Mouse (Mus musculus): ENCODE data around the gene Dnaic1. TPM values are rescaled to one million over a fixed set of nuclear protein-coding genes. Genes with fewer than 3 reads are reported as not detected.

Dnaic1 gene
- polyA plus RNA-seq, 1 experiment from 2014 or later: 3.1 TPM

- 0 out of 2 replicates have a peak overlapping the region, but pooled peaks have one; percentile 2 for H3K4me2 ChIP-seq
- 26% methylated on average over 8 of the region's 8 CpGs for WGBS
- no peak overlapping the region for H3K4me3 ChIP-seq (ENCODE audit: low read depth, low read length)
- H3K9me3 ChIP-seq (ENCODE audit: low read depth, low read length): no peaks in the 10 kb centered on the region
- no peak; the same call in 1 of the 2 replicates for ATAC-seq (ENCODE audit: insufficient read depth)
- no peak for TF ChIP-seq CTCF (IDR thresholded peaks at IDR 0.05; ENCODE audit: low read depth)
- peaks cover 21% of the 10 kb centered on the region for H3K4me1 ChIP-seq (ENCODE audit: insufficient read depth)
- H3K36me3 ChIP-seq (ENCODE audit: insufficient read depth): 0 out of 2 replicates have a peak, but pooled peaks cover 11% of the 10 kb centered on the region
- peaks cover 4% of the 10 kb centered on the region; the same call in 1 of the 2 replicates for H3K27me3 ChIP-seq (ENCODE audit: insufficient read depth, low read length)
- no peak for DNase-seq
- no peak overlapping the region; the same call in 1 of the 2 replicates for H3K27ac ChIP-seq (ENCODE audit: low read depth)
- H3K9ac ChIP-seq: no peak overlapping the region
Measured at GRCm38 (mm10) chr4:41671963-41672480, 102.4 kb downstream of the Dnaic1 start.

- no peak overlapping the region for H3K4me3 ChIP-seq (ENCODE audit: low read depth, low read length)
- H3K36me3 ChIP-seq (ENCODE audit: insufficient read depth): 0 out of 2 replicates have a peak, but pooled peaks cover 11% of the 10 kb centered on the region
- no peak overlapping the region for H3K9ac ChIP-seq
- 29% methylated on average over 8 of the region's 8 CpGs for WGBS
- peaks cover 22% of the 10 kb centered on the region for H3K4me1 ChIP-seq (ENCODE audit: insufficient read depth)
- no peak overlapping the region; the same call in 1 of the 2 replicates for H3K27ac ChIP-seq (ENCODE audit: low read depth)
- H3K27me3 ChIP-seq (ENCODE audit: insufficient read depth, low read length): peaks cover 4% of the 10 kb centered on the region; the same call in 1 of the 2 replicates
- no peak for TF ChIP-seq CTCF (IDR thresholded peaks at IDR 0.05; ENCODE audit: low read depth)
- no peaks in the 10 kb centered on the region for H3K9me3 ChIP-seq (ENCODE audit: low read depth, low read length)
- DNase-seq (peak; percentile 49), ATAC-seq (ENCODE audit: insufficient read depth) (no peak)
- 0 out of 2 replicates have a peak overlapping the region, but pooled peaks have one; percentile 2 for H3K4me2 ChIP-seq
Measured at GRCm38 (mm10) chr4:41672522-41672963, 103.0 kb downstream of the Dnaic1 start.

- 69% methylated on average over 19 of the region's 19 CpGs for WGBS
- TF ChIP-seq CTCF (IDR thresholded peaks at IDR 0.05; ENCODE audit: low read depth): no peak
- Histone ChIP-seq H3K36me3 (ENCODE audit: insufficient read depth) (0 out of 2 replicates have a peak, but pooled peaks cover 11% of the 10 kb centered on the region), H3K4me1 (ENCODE audit: insufficient read depth) (peaks cover 24% of the 10 kb centered on the region), H3K4me3 (ENCODE audit: low read depth, low read length) (no peak overlapping the region), H3K27ac (ENCODE audit: low read depth) (no peak overlapping the region), H3K9me3 (ENCODE audit: low read depth, low read length) (no peaks in the 10 kb centered on the region), H3K4me2 (no peak overlapping the region), H3K27me3 (ENCODE audit: insufficient read depth, low read length) (peaks cover 4% of the 10 kb centered on the region; the same call in 1 of the 2 replicates), H3K9ac (no peak overlapping the region)
- DNase-seq (no peak), ATAC-seq (ENCODE audit: insufficient read depth) (no peak)
Measured at GRCm38 (mm10) chr4:41673186-41673585, 103.6 kb downstream of the Dnaic1 start.

GRCm38 (mm10) chr4:41676248-41677005 is 106.9 kb downstream of the Dnaic1 start:
- H3K4me3 ChIP-seq (ENCODE audit: low read depth, low read length): no peak overlapping the region
- H3K9ac ChIP-seq: no peak overlapping the region
- H3K4me2 ChIP-seq: peak overlapping the region; percentile 31; the same call in 1 of the 2 replicates
- 0 out of 2 replicates have a peak, but pooled peaks cover 2% of the 10 kb centered on the region for H3K36me3 ChIP-seq (ENCODE audit: insufficient read depth)
- H3K4me1 ChIP-seq (ENCODE audit: insufficient read depth): peaks cover 43% of the 10 kb centered on the region
- H3K27ac ChIP-seq (ENCODE audit: low read depth): peak overlapping the region; percentile 80
- H3K9me3 ChIP-seq (ENCODE audit: low read depth, low read length): no peaks in the 10 kb centered on the region
- DNase-seq: peak; percentile 59
- ATAC-seq (ENCODE audit: insufficient read depth): no peak
- H3K27me3 ChIP-seq (ENCODE audit: insufficient read depth, low read length): peaks cover 4% of the 10 kb centered on the region; the same call in 1 of the 2 replicates
- TF ChIP-seq CTCF (IDR thresholded peaks at IDR 0.05; ENCODE audit: low read depth): no peak
- WGBS: 39% methylated on average over 17 of the region's 17 CpGs

- no peak for TF ChIP-seq CTCF (IDR thresholded peaks at IDR 0.05; ENCODE audit: low read depth)
- no peak overlapping the region for H3K4me3 ChIP-seq (ENCODE audit: low read depth, low read length)
- 0 out of 2 replicates have a peak, but pooled peaks cover 2% of the 10 kb centered on the region for H3K36me3 ChIP-seq (ENCODE audit: insufficient read depth)
- peak overlapping the region; percentile 80; the same call in 1 of the 2 replicates for H3K27ac ChIP-seq (ENCODE audit: low read depth)
- no peaks in the 10 kb centered on the region for H3K9me3 ChIP-seq (ENCODE audit: low read depth, low read length)
- DNase-seq: peak; percentile 93
- WGBS: 34% methylated on average over 13 of the region's 13 CpGs
- peak; percentile 85 for ATAC-seq (ENCODE audit: insufficient read depth)
- H3K4me1 ChIP-seq (ENCODE audit: insufficient read depth): peaks cover 39% of the 10 kb centered on the region
- peak overlapping the region; percentile 31 for H3K4me2 ChIP-seq
- peak overlapping the region; percentile 13; the same call in 1 of the 2 replicates for H3K9ac ChIP-seq
- peaks cover 4% of the 10 kb centered on the region for H3K27me3 ChIP-seq (ENCODE audit: insufficient read depth, low read length)
Measured at GRCm38 (mm10) chr4:41677006-41677629, 107.5 kb downstream of the Dnaic1 start.

- 0 out of 2 replicates have a peak, but pooled peaks cover 2% of the 10 kb centered on the region for H3K36me3 ChIP-seq (ENCODE audit: insufficient read depth)
- H3K4me1 ChIP-seq (ENCODE audit: insufficient read depth): peaks cover 44% of the 10 kb centered on the region
- no peak for TF ChIP-seq CTCF (IDR thresholded peaks at IDR 0.05; ENCODE audit: low read depth)
- no peaks in the 10 kb centered on the region for H3K9me3 ChIP-seq (ENCODE audit: low read depth, low read length)
- DNase-seq (no peak), ATAC-seq (ENCODE audit: insufficient read depth) (no peak)
- no peak overlapping the region for H3K4me2 ChIP-seq
- WGBS: 46% methylated on average over 6 of the region's 6 CpGs
- H3K27me3 ChIP-seq (ENCODE audit: insufficient read depth, low read length): peaks cover 2% of the 10 kb centered on the region
- 0 out of 2 replicates have a peak overlapping the region, but pooled peaks have one; percentile 24 for H3K9ac ChIP-seq
- peak overlapping the region; percentile 5; the same call in 1 of the 2 replicates for H3K27ac ChIP-seq (ENCODE audit: low read depth)
- no peak overlapping the region for H3K4me3 ChIP-seq (ENCODE audit: low read depth, low read length)
Measured at GRCm38 (mm10) chr4:41678863-41679262, 109.3 kb downstream of the Dnaic1 start.

Data from lung, embryonic 14.5 days (tissue).